8 mouse cellular contexts compared by ENCODE assay signal in the genomic region with DNA sequence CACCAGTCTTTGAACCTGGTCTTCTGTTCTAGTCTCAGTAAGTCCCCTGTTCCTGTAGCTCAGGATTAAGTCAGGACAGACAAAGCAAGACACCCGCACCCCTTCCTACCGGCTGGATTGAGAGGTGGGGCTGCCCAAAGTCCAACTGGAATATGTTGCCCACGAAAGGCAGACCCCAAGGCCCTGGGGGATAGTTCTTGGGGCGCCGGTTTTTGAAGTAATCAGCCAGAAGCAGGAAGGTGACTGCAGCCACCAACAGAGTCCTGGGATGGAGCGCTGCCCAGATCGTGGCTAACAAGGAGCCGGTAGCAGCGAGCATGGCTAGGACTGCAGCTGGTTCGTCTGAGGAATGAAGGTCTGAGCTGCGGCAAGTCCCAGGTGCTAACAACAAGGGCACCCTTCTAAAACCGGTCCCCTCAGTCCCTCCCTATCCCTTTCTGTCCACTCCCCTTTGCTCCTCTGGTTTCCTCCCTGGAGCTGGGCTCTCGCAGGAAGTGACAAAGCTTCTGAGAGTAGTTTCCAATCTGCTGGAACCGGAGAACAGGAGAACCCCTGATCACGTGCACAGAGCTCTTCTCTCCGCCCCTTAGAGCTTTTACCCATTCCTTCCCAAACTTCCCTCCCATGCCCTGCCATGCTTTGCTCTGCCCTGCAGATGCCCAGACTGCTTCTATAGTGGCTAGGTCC. TPM values are rescaled to one million over a fixed set of nuclear protein-coding genes. Genes with fewer than 3 reads are reported as not detected.
DNase-seq lines count a peak whose midpoint lies in the region; ATAC-seq and TF ChIP-seq lines count a peak whose summit lies in the region.

Gene Cyp2j6 (minus strand): TSS at position 529 of the 687 bp plus-strand sequence.

- peak; percentile 70 to 81 for ATAC-seq in hematopoietic stem cell, adult 5-6 weeks (replicated peaks in 1 of 2; ENCODE audit: insufficient read depth in 1 of 2, low FRiP score in 2 of 2, low TSS enrichment in 1 of 2, low read depth in 1 of 2, poor library complexity in 2 of 2, severe bottlenecking in 2 of 2)

- WGBS in lung, adult 2 months, result 3% methylated on average over 16 of the region's 16 CpGs
- WGBS in olfactory bulb, adult 2 months, result 1% methylated on average over 16 of the region's 16 CpGs

- no peak for TF ChIP-seq CTCF in lung, adult 2 months (IDR thresholded peaks at IDR 0.05; ENCODE audit: insufficient read depth, low read length)
- no peak for TF ChIP-seq CTCF in olfactory bulb, adult 2 months (IDR thresholded peaks at IDR 0.05; ENCODE audit: insufficient read depth, low read depth, low read length)

- peak within 1 kb of the TSS; percentile 96 for H3K4me3 ChIP-seq in lung, adult 2 months (replicated peaks; ENCODE audit: extremely low read depth, low read depth, low read length)
- peak within 1 kb of the TSS; percentile 52 for H3K4me3 ChIP-seq in olfactory bulb, adult 2 months (ENCODE audit: insufficient read depth, low read depth, low read length)

- peaks cover 2% of the 10 kb centered on the region; the same call in 1 of the 2 replicates for H3K4me1 ChIP-seq in lung, adult 2 months (ENCODE audit: control insufficient read depth, insufficient read depth, low read length)
- peaks cover 6% of the 10 kb centered on the region; the same call in 1 of the 2 replicates for H3K4me1 ChIP-seq in olfactory bulb, adult 2 months (ENCODE audit: control insufficient read depth, insufficient read depth, low read length)

- no peak within 1 kb of the TSS for H3K27ac ChIP-seq in olfactory bulb, adult 2 months (ENCODE audit: insufficient read depth, low read depth, low read length)

- peak; percentile 77; the same call in 1 of the 2 replicates for TF ChIP-seq POLR2A in lung, adult 2 months (IDR thresholded peaks at IDR 0.05; ENCODE audit: borderline replicate concordance, extremely low read depth, low read depth, low read length)
- no peak for TF ChIP-seq POLR2A in olfactory bulb, adult 2 months (IDR thresholded peaks at IDR 0.05; ENCODE audit: insufficient read depth, low read depth, low read length)

- DNase-seq in Muller cell, postnatal 12 days (ENCODE audit: inconsistent ontology term), result peak; percentile 82
- peak; percentile 58 for DNase-seq in cerebellum, postnatal 10 days
- DNase-seq in frontal cortex, postnatal 10 days (ENCODE audit: low spot score in 2 of 2), result peak; percentile 28 to 29
- peak; percentile 21 to 44 for DNase-seq in layer of hippocampus, adult 8-10 months (ENCODE audit: low spot score in 2 of 2)
- DNase-seq in lung, adult 2 months, result peak; percentile 27
- no peak for DNase-seq in c-Kit-positive CD71-positive TER-119-positive erythroid progenitor cells, embryonic 14.5 days (ENCODE audit: low spot score)

RNA-seq across cellular contexts. Expression of gene Cyp2j6, which starts in this region (rescaled TPM):
- total RNA-seq in hematopoietic stem cell, adult 5-6 weeks (2017), result 21.2 and 23.0 TPM in 2 replicates
- 10 to 100 TPM; 16.0 to 18.2 (median 16.4) TPM for total RNA-seq in layer of hippocampus, adult 8-10 months (2022)
- polyA plus RNA-seq in lung, adult 2 months (2012; rRNA removed), result 3.0 and 3.8 TPM in 2 replicates
- polyA plus RNA-seq in olfactory bulb, adult 2 months (2012; ENCODE audit: insufficient read depth, insufficient read length, low replicate concordance, missing spikeins), result not detected in 2 replicates
